Mouse (Mus musculus): ENCODE data around the gene Zfp526. TPM values are rescaled to one million over a fixed set of nuclear protein-coding genes. Genes with fewer than 3 reads are reported as not detected.

The Zfp526 gene
- polyA plus RNA-seq (2014; fragmentation: Nextera tagmentation; extraction: Ambion mirVana): 2.5 and 3.5 TPM in 2 replicates

- Histone ChIP-seq H3K4me1 (ENCODE audit: control insufficient read depth, insufficient read depth, low read length) (peaks cover 9% of the 10 kb centered on the region), H3K4me2 (ENCODE audit: low read depth, low read length) (peak within 1 kb of the TSS; percentile 85), H3K36me3 (replicated peaks; ENCODE audit: control insufficient read depth, insufficient read depth, low read depth, low read length) (peaks cover 5% of the 10 kb centered on the region), H3K9me3 (replicated peaks; ENCODE audit: control insufficient read depth, low read length) (no peaks in the 10 kb centered on the region), H3K4me3 (ENCODE audit: low read depth, low read length) (peak within 1 kb of the TSS; percentile 70), H3K9ac (replicated peaks; ENCODE audit: low read length) (peak within 1 kb of the TSS; percentile 78), H3K27ac (replicated peaks; ENCODE audit: low read depth, low read length) (peak within 1 kb of the TSS; percentile 70), H3K27me3 (ENCODE audit: control insufficient read depth, insufficient read depth, low read length) (no peaks in the 10 kb centered on the region)
- ATAC-seq (replicated peaks; ENCODE audit: insufficient number of reproducible peaks, low FRiP score, low TSS enrichment, low read depth) (peak; percentile 95), DNase-seq (ENCODE audit: low spot score) (peak; percentile 99)
- under 1% methylated on average over 45 of the region's 45 CpGs for WGBS
These were observed at the start of gene Zfp526 for GRCm38 (mm10) chr7:25221102-25221883. Gene Zfp526 (plus strand): TSS chr7:25221425.

DNA sequence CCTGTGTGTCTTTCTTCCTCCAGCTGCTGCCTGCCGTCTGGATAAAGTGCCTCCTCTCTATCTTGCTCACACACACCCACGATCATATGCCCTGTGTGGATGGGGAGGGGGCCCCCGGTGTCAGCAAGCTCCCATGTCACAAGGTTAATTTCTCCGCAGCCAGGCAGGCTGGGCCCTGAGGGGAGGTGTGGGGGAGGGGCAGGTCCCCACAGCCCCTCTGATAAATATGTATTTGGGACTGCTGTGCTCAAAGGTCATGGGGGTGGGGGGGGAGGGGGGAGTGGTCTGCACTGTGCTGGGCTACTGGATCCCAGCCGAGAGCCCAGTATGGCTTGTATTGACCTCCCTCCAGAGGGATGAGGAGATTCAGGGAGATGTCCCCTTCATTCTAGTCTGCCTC lies 48.6 kb upstream of the Zfp526 start:
- no peak overlapping the region for H3K4me3 ChIP-seq (ENCODE audit: low read depth, low read length)
- WGBS: 8% methylated on average over 5 of the region's 5 CpGs
- H3K9ac ChIP-seq (replicated peaks; ENCODE audit: low read length): no peak overlapping the region
- H3K27ac ChIP-seq (replicated peaks; ENCODE audit: low read depth, low read length): no peak overlapping the region
- no peak overlapping the region for H3K4me2 ChIP-seq (ENCODE audit: low read depth, low read length)
- H3K36me3 ChIP-seq (replicated peaks; ENCODE audit: control insufficient read depth, insufficient read depth, low read depth, low read length): no peaks in the 10 kb centered on the region
- DNase-seq (ENCODE audit: low spot score) (no peak), ATAC-seq (replicated peaks; ENCODE audit: insufficient number of reproducible peaks, low FRiP score, low TSS enrichment, low read depth) (peak; percentile 42; the same call in 1 of the 2 replicates)
- H3K27me3 ChIP-seq (ENCODE audit: control insufficient read depth, insufficient read depth, low read length): peaks cover 9% of the 10 kb centered on the region
- H3K4me1 ChIP-seq (ENCODE audit: control insufficient read depth, insufficient read depth, low read length): peaks cover 2% of the 10 kb centered on the region; the same call in 1 of the 2 replicates
- no peaks in the 10 kb centered on the region for H3K9me3 ChIP-seq (replicated peaks; ENCODE audit: control insufficient read depth, low read length)

DNA sequence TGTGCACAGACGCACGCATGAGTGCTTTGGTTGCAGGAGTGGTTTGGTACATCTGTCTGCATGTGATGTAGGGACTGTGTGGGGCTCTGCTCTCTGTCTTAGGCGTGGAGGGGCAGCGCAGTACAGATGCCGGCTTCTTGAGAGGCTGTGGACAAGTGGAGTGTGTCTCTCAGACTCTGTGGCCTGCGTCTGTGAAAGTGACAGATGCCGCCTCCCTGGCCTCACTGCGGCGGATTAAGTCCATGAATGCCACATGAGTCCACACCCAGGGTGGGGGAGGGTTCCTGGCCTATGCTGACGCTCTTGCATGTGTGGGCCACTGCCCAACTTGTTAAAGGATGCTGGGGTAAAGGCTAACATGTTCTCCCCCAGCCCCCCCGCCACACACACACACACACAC lies 46.9 kb upstream of the Zfp526 start:
- Histone ChIP-seq H3K27me3 (ENCODE audit: control insufficient read depth, insufficient read depth, low read length) (peaks cover 20% of the 10 kb centered on the region), H3K4me3 (ENCODE audit: low read depth, low read length) (no peak overlapping the region), H3K27ac (replicated peaks; ENCODE audit: low read depth, low read length) (no peak overlapping the region), H3K9ac (replicated peaks; ENCODE audit: low read length) (no peak overlapping the region), H3K36me3 (replicated peaks; ENCODE audit: control insufficient read depth, insufficient read depth, low read depth, low read length) (no peaks in the 10 kb centered on the region), H3K4me2 (ENCODE audit: low read depth, low read length) (no peak overlapping the region), H3K4me1 (ENCODE audit: control insufficient read depth, insufficient read depth, low read length) (peaks cover 2% of the 10 kb centered on the region; the same call in 1 of the 2 replicates), H3K9me3 (replicated peaks; ENCODE audit: control insufficient read depth, low read length) (no peaks in the 10 kb centered on the region)
- DNase-seq (ENCODE audit: low spot score): no peak
- WGBS: 51% methylated on average over 11 of the region's 11 CpGs
- 0 out of 2 replicates have a peak, but pooled peaks have one; percentile 4 for ATAC-seq (replicated peaks; ENCODE audit: insufficient number of reproducible peaks, low FRiP score, low TSS enrichment, low read depth)

GRCm38 (mm10) chr7:25178317-25178716 lies 42.9 kb upstream of the Zfp526 start:
- H3K9ac ChIP-seq (replicated peaks; ENCODE audit: low read length): peak overlapping the region; percentile 43
- DNase-seq (ENCODE audit: low spot score) (no peak), ATAC-seq (replicated peaks; ENCODE audit: insufficient number of reproducible peaks, low FRiP score, low TSS enrichment, low read depth) (no peak)
- no peaks in the 10 kb centered on the region for H3K36me3 ChIP-seq (replicated peaks; ENCODE audit: control insufficient read depth, insufficient read depth, low read depth, low read length)
- H3K27me3 ChIP-seq (ENCODE audit: control insufficient read depth, insufficient read depth, low read length): peaks cover 52% of the 10 kb centered on the region
- no peak overlapping the region for H3K27ac ChIP-seq (replicated peaks; ENCODE audit: low read depth, low read length)
- 1% methylated on average over 16 of the region's 17 CpGs for WGBS
- H3K4me2 ChIP-seq (ENCODE audit: low read depth, low read length): peak overlapping the region; percentile 92
- H3K9me3 ChIP-seq (replicated peaks; ENCODE audit: control insufficient read depth, low read length): no peaks in the 10 kb centered on the region
- peak overlapping the region; percentile 51 for H3K4me3 ChIP-seq (ENCODE audit: low read depth, low read length)
- peaks cover 6% of the 10 kb centered on the region for H3K4me1 ChIP-seq (ENCODE audit: control insufficient read depth, insufficient read depth, low read length)

- peak overlapping the region; percentile 43 for H3K9ac ChIP-seq (replicated peaks; ENCODE audit: low read length)
- peak overlapping the region; percentile 92 for H3K4me2 ChIP-seq (ENCODE audit: low read depth, low read length)
- ATAC-seq (replicated peaks; ENCODE audit: insufficient number of reproducible peaks, low FRiP score, low TSS enrichment, low read depth): peak; percentile 69
- peaks cover 52% of the 10 kb centered on the region for H3K27me3 ChIP-seq (ENCODE audit: control insufficient read depth, insufficient read depth, low read length)
- peaks cover 4% of the 10 kb centered on the region for H3K4me1 ChIP-seq (ENCODE audit: control insufficient read depth, insufficient read depth, low read length)
- DNase-seq (ENCODE audit: low spot score): peak; percentile 39
- H3K27ac ChIP-seq (replicated peaks; ENCODE audit: low read depth, low read length): peak overlapping the region; percentile 31; the same call in 1 of the 2 replicates
- no peaks in the 10 kb centered on the region for H3K36me3 ChIP-seq (replicated peaks; ENCODE audit: control insufficient read depth, insufficient read depth, low read depth, low read length)
- H3K4me3 ChIP-seq (ENCODE audit: low read depth, low read length): peak overlapping the region; percentile 51
- no peaks in the 10 kb centered on the region for H3K9me3 ChIP-seq (replicated peaks; ENCODE audit: control insufficient read depth, low read length)
- WGBS: under 1% methylated on average over 50 of the region's 56 CpGs
These were observed 42.2 kb upstream of the Zfp526 start for GRCm38 (mm10) chr7:25178787-25179605.

DNA sequence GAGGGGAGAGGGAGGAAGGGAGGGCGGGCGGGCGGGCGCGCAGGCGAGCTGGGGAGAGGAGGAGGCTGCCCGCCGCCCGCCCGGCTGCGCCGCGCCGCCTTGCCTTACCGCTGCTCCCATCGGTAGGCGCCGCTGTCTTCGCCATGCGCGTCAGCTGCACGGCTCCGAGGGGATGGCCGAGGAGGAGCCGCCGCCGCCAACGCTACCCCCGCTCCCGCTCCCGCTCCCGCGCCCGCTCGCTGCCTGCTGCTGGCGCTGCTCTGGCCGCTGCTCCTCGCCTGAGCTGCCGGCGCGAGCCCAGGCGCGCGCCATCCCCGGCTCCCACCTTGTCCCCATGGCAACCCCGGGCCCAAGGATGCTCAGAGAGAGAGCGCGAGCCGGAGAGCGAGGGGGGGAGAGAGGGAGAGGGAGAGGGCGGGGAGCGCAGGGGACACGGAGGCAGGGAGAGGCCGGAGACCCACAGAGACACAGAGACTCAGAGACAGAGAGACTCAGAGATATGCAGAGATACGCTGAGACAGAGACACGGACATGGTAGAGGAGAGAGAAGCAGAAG lies 41.5 kb upstream of the Zfp526 start, which contains the start of gene Pou2f2:
TSS of gene Pou2f2 (minus strand) at position 121 of the 556 bp plus-strand sequence.
- H3K4me1 ChIP-seq (ENCODE audit: control insufficient read depth, insufficient read depth, low read length): peaks cover 4% of the 10 kb centered on the region
- H3K27me3 ChIP-seq (ENCODE audit: control insufficient read depth, insufficient read depth, low read length): peaks cover 52% of the 10 kb centered on the region
- ATAC-seq (replicated peaks; ENCODE audit: insufficient number of reproducible peaks, low FRiP score, low TSS enrichment, low read depth) (peak; percentile 95), DNase-seq (ENCODE audit: low spot score) (peak; percentile 91)
- peak within 1 kb of the TSS; percentile 51 for H3K4me3 ChIP-seq (ENCODE audit: low read depth, low read length)
- H3K4me2 ChIP-seq (ENCODE audit: low read depth, low read length): peak within 1 kb of the TSS; percentile 92
- peak within 1 kb of the TSS; percentile 31 for H3K27ac ChIP-seq (replicated peaks; ENCODE audit: low read depth, low read length)
- peak within 1 kb of the TSS; percentile 43 for H3K9ac ChIP-seq (replicated peaks; ENCODE audit: low read length)
- no peaks in the 10 kb centered on the region for H3K36me3 ChIP-seq (replicated peaks; ENCODE audit: control insufficient read depth, insufficient read depth, low read depth, low read length)
- WGBS: under 1% methylated on average over 30 of the region's 56 CpGs
- H3K9me3 ChIP-seq (replicated peaks; ENCODE audit: control insufficient read depth, low read length): no peaks in the 10 kb centered on the region

DNA sequence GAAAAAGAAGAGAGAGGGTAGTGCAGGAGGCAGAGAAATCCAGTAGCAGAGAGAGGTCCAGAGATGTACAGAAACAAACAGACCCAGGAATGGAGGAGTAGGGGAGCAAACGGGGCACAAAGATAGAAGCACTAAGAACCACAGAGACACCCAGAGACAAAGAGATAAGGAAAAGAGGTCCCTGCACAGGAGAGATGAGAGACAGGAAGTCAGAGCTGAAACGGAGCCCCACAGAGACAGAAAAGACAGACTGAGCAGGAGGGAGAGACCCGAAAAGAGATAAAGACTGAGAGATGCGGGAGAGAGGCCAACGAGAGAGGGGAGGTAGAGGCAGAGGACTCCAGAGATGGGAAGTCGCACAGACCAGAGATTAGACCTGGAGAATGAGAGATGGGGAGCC lies 40.7 kb upstream of the Zfp526 start:
- Histone ChIP-seq H3K9ac (replicated peaks; ENCODE audit: low read length) (no peak overlapping the region), H3K27ac (replicated peaks; ENCODE audit: low read depth, low read length) (no peak overlapping the region), H3K4me1 (ENCODE audit: control insufficient read depth, insufficient read depth, low read length) (peaks cover 4% of the 10 kb centered on the region), H3K36me3 (replicated peaks; ENCODE audit: control insufficient read depth, insufficient read depth, low read depth, low read length) (no peaks in the 10 kb centered on the region), H3K4me2 (ENCODE audit: low read depth, low read length) (no peak overlapping the region), H3K27me3 (ENCODE audit: control insufficient read depth, insufficient read depth, low read length) (peaks cover 52% of the 10 kb centered on the region), H3K9me3 (replicated peaks; ENCODE audit: control insufficient read depth, low read length) (no peaks in the 10 kb centered on the region), H3K4me3 (ENCODE audit: low read depth, low read length) (no peak overlapping the region)
- WGBS: 3% methylated on average over 6 of the region's 6 CpGs
- DNase-seq (ENCODE audit: low spot score) (no peak), ATAC-seq (replicated peaks; ENCODE audit: insufficient number of reproducible peaks, low FRiP score, low TSS enrichment, low read depth) (no peak)

All from embryonic facial prominence, embryonic 11.5 days (tissue).